Mouse (Mus musculus): ENCODE data around the gene Atxn1.

GRCm38 (mm10) chr13:45752498-45752897 is 212.3 kb downstream of the Atxn1 start:
- no peak for TF ChIP-seq GATA1 (IDR thresholded peaks at IDR 0.05; ENCODE audit: borderline replicate concordance, low read length)
- TF ChIP-seq FLI1 (IDR thresholded peaks at IDR 0.05; ENCODE audit: low read length), result no peak
